Mouse (Mus musculus) stomach, postnatal 0 days (tissue): ENCODE measurements at regions not wholly inside any gene's neighbourhood (a gene's known extent, or its start where the extent isn't known, plus 50 kb on each side); places are given as distances from the start of the nearest gene placed in this dataset.

ENCODE experiments used
- ATAC-seq: fragments of 200-750 bp; cut with Nextera tagmentation; 2 replicates; pipeline ENCODE4 v1.8.0; 2017; ENCODE audit not compliant: low FRiP score, low TSS enrichment
- DNase-seq: peaks from one replicate; pipeline ENCODE4 v3.0.0-alpha.2; 2016; ENCODE audit warnings: low spot score
- H3K27ac ChIP-seq: fragments of 300-500 bp; sonication (generic); replicated peaks from 2 replicates; pipeline ENCODE4 v1.5.1; 2014; ENCODE audit warnings: mild to moderate bottlenecking, control low read depth
- H3K27me3 ChIP-seq: fragments of 300-500 bp; sonication (generic); 2 replicates; pipeline ENCODE4 v1.6.1; 2014; ENCODE audit warnings: low read length; ENCODE audit not compliant: control insufficient read depth, insufficient read depth
- H3K36me3 ChIP-seq: fragments of 300-500 bp; sonication (generic); 2 replicates; pipeline ENCODE4 v1.6.1; 2014; ENCODE audit warnings: low read length, mixed read lengths; ENCODE audit not compliant: control insufficient read depth, insufficient read depth
- H3K4me1 ChIP-seq: fragments of 300-500 bp; sonication (generic); replicated peaks from 2 replicates; pipeline ENCODE4 v1.6.1; 2014; ENCODE audit warnings: antibody characterized with exemption; ENCODE audit not compliant: control insufficient read depth, insufficient read depth
- H3K4me2 ChIP-seq: fragments of 300-500 bp; sonication (generic); replicated peaks from 2 replicates; pipeline ENCODE4 v1.6.1; 2014; ENCODE audit warnings: low read depth, mild to moderate bottlenecking, control low read depth, moderate library complexity
- H3K4me3 ChIP-seq: fragments of 300-500 bp; sonication (generic); 2 replicates; pipeline ENCODE4 v1.5.1; 2014; ENCODE audit warnings: low read depth, low read length, control low read depth
- H3K9ac ChIP-seq: fragments of 300-500 bp; sonication (generic); 2 replicates; pipeline ENCODE4 v1.6.1; 2014; ENCODE audit warnings: mild to moderate bottlenecking, low read length, control low read depth, mixed read lengths
- H3K9me3 ChIP-seq: fragments of 300-500 bp; sonication (generic); 2 replicates; pipeline ENCODE4 v1.6.1; 2016; ENCODE audit warnings: low read length; ENCODE audit not compliant: control insufficient read depth
- CTCF ChIP-seq: IDR thresholded peaks from 2 replicates; pipeline ENCODE4 v1.5.1; 2016; ENCODE audit warnings: antibody characterized with exemption, low read depth, mild to moderate bottlenecking, moderate library complexity
- EP300 ChIP-seq: optimal IDR thresholded peaks from 2 replicates; pipeline ENCODE3; 2016; ENCODE audit warnings: antibody characterized with exemption
- WGBS: fragments of 180-500 bp; shearing (Covaris S2); extraction: QIAGEN DNeasy Blood & Tissue Kit; methylation state at CpG from one replicate; pipeline ENCODE4 v1.1.7; 2014; 5-methylcytosine and 5-hydroxymethylcytosine counted together

GRCm38 (mm10) chr15:36708471-36708870, 299.1 kb downstream of the Zfp706 start:
- no peak overlapping the region for H3K4me2 ChIP-seq
- WGBS, result 11% methylated on average over 3 of the region's 3 CpGs
- H3K9me3 ChIP-seq, result no peaks in the 10 kb centered on the region
- no peaks in the 10 kb centered on the region for H3K27me3 ChIP-seq
- no peaks in the 10 kb centered on the region for H3K4me1 ChIP-seq
- no peak overlapping the region for H3K9ac ChIP-seq
- no peak overlapping the region for H3K27ac ChIP-seq
- no peaks in the 10 kb centered on the region for H3K36me3 ChIP-seq
- peak; percentile 69 for DNase-seq
- ATAC-seq, result no peak
- TF ChIP-seq EP300, result no peak
- peak; percentile 97 for TF ChIP-seq CTCF
- no peak overlapping the region for H3K4me3 ChIP-seq

- Histone ChIP-seq H3K4me1 (no peaks in the 10 kb centered on the region), H3K9me3 (no peaks in the 10 kb centered on the region), H3K4me2 (no peak overlapping the region), H3K9ac (no peak overlapping the region), H3K27ac (no peak overlapping the region), H3K36me3 (no peaks in the 10 kb centered on the region), H3K4me3 (no peak overlapping the region), H3K27me3 (no peaks in the 10 kb centered on the region)
- ATAC-seq, result peak; percentile 69
- 33% methylated on average over 4 of the region's 4 CpGs for WGBS
- DNase-seq, result peak; percentile 77
- TF ChIP-seq CTCF, result peak; percentile 93
- no peak for TF ChIP-seq EP300
Observed at GRCm38 (mm10) chr15:36705990-36706389, 301.6 kb downstream of the Zfp706 start.

DNA sequence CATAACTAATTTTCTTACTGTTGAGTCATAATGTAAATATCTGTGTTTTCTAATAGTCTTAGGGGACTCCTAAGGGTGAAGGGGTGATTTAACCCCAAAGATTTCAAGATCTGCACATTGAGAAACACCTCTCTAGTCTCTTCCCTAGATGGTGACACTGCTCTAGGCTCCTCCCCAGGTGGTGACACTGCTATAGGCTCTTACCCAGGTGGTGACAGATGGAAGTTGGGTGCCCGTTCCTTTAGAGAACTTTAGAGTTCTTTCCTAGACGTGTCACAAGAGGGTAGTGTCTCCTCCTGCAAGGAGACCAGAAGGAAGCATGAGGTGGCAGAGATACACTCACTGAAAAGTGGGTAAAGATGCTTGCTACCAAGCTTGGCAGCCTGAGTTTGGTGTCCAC, 302.2 kb downstream of the Zfp706 start:
- H3K9ac ChIP-seq, result no peak overlapping the region
- H3K36me3 ChIP-seq, result no peaks in the 10 kb centered on the region
- TF ChIP-seq EP300 (no peak), CTCF (no peak)
- no peaks in the 10 kb centered on the region for H3K4me1 ChIP-seq
- H3K4me2 ChIP-seq, result no peak overlapping the region
- no peak overlapping the region for H3K27ac ChIP-seq
- DNase-seq (no peak), ATAC-seq (no peak)
- WGBS, result 34% methylated on average over 2 of the region's 2 CpGs
- H3K4me3 ChIP-seq, result no peak overlapping the region
- H3K9me3 ChIP-seq, result no peaks in the 10 kb centered on the region
- no peaks in the 10 kb centered on the region for H3K27me3 ChIP-seq

GRCm38 (mm10) chr15:36701846-36702245, 305.7 kb downstream of the Zfp706 start:
- Histone ChIP-seq H3K9me3 (no peaks in the 10 kb centered on the region), H3K27me3 (no peaks in the 10 kb centered on the region), H3K4me1 (no peaks in the 10 kb centered on the region), H3K27ac (no peak overlapping the region), H3K36me3 (no peaks in the 10 kb centered on the region), H3K9ac (no peak overlapping the region), H3K4me2 (no peak overlapping the region), H3K4me3 (no peak overlapping the region)
- DNase-seq (peak; percentile 42), ATAC-seq (0 out of 2 replicates have a peak, but pooled peaks have one; percentile 36)
- TF ChIP-seq CTCF (peak; percentile 5; the same call in 1 of the 2 replicates), EP300 (no peak)
- WGBS, result 40% methylated on average over 8 of the region's 8 CpGs

- Histone ChIP-seq H3K27me3 (no peaks in the 10 kb centered on the region), H3K4me3 (no peak overlapping the region), H3K9me3 (no peaks in the 10 kb centered on the region), H3K36me3 (no peaks in the 10 kb centered on the region), H3K27ac (no peak overlapping the region), H3K4me1 (no peaks in the 10 kb centered on the region), H3K9ac (no peak overlapping the region), H3K4me2 (no peak overlapping the region)
- 61% methylated on average over 5 of the region's 5 CpGs for WGBS
- no peak for ATAC-seq
- DNase-seq, result peak; percentile 30
- TF ChIP-seq EP300 (no peak), CTCF (no peak)
Observed at GRCm38 (mm10) chr15:36700196-36700595, 307.4 kb downstream of the Zfp706 start.

GRCm38 (mm10) chr15:36695199-36696129, 312.1 kb downstream of the Zfp706 start:
- 25% methylated on average over 14 of the region's 14 CpGs for WGBS
- H3K9me3 ChIP-seq, result no peaks in the 10 kb centered on the region
- H3K27me3 ChIP-seq, result no peaks in the 10 kb centered on the region
- H3K4me1 ChIP-seq, result no peaks in the 10 kb centered on the region
- DNase-seq, result peak; percentile 51
- H3K4me2 ChIP-seq, result peak overlapping the region; percentile 52
- H3K4me3 ChIP-seq, result peak overlapping the region; percentile 32
- TF ChIP-seq CTCF (peak; percentile 29; the same call in 1 of the 2 replicates), EP300 (no peak)
- no peaks in the 10 kb centered on the region for H3K36me3 ChIP-seq
- ATAC-seq, result peak; percentile 80
- peak overlapping the region; percentile 45; the same call in 1 of the 2 replicates for H3K9ac ChIP-seq
- no peak overlapping the region for H3K27ac ChIP-seq
